Mouse (Mus musculus) frontal cortex, adult (tissue): ENCODE data around the gene Olfr427.
"Not testable (repeated sequence)": the region's sequence is repeated elsewhere in the genome, so short reads cannot be mapped to it uniquely, and the experiment has no call there.

ENCODE experiments used
- ATAC-seq: cut with Nextera tagmentation; 2 replicates; pipeline ENCODE4 v1.9.2; 2017; ENCODE audit warnings: mild to moderate bottlenecking, moderate library complexity, mixed read lengths; ENCODE audit not compliant: low TSS enrichment

Olfr427 gene

GRCm38 (mm10) chr1:174096591-174096990, at the start of gene Olfr427:
Olfr427 (plus strand) TSS chr1:174096891.
- ATAC-seq: no peak

GRCm38 (mm10) chr1:174048227-174048626, 48.5 kb upstream of the Olfr427 start:
- not testable (repeated sequence) for ATAC-seq

DNA sequence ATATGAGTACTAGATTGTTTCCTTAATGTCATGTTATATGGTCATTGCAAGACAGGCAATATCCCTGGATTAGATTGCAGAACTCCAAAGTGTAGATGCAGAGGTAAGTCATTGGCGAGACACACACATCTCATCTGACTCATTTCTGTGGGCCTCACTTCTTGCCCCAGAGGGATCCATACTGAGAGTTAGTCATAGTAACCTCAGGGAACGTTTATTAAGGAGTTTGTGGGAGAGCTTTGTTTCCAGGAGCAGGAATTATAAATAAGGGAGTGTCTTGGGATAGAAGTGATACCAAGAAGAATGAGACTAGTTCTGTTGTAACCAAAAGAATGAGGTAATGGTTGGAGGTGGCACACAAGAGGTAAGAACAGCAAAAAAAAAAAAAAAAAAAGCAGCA, 47.8 kb upstream of the Olfr427 start, which contains the start of gene Olfr432:
Olfr432 (plus strand) TSS at position 313 of the 400 bp plus-strand sequence.
- ATAC-seq: no peak

GRCm38 (mm10) chr1:174049357-174049756, 47.3 kb upstream of the Olfr427 start:
- ATAC-seq: not testable (repeated sequence)

- ATAC-seq: no peak
These were observed 46.2 kb upstream of the Olfr427 start for GRCm38 (mm10) chr1:174050532-174050931.

GRCm38 (mm10) chr1:174051515-174051914, 45.2 kb upstream of the Olfr427 start:
- ATAC-seq: no peak

DNA sequence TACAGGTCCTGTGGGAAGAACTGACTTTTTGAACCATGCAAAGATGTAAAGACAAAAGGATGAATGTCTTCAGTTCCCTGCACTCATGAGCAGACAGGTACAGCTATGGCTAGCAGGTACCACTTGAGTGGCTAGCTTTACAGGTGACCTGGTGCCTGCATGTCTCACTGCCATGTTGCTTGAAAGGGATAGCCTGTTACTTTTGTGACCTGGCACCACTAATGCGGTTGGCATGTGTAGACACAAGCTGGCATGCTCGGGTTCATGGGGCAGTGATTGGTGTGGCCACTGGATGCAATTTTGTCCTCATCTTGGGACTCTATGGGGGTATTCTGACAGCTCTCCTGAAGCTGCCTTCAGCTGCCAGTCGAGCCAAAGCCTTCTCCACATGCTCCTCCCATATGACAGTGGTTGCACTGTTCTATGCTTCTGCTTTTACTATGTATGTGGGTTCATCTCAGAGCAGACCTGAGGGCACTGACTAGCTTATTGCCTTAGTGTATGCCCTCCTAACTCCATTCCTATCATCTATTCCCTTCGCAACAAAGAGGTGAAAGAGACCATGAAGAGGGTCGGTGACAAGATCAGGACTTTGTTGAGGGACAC, 44.7 kb upstream of the Olfr427 start:
- no peak for ATAC-seq

DNA sequence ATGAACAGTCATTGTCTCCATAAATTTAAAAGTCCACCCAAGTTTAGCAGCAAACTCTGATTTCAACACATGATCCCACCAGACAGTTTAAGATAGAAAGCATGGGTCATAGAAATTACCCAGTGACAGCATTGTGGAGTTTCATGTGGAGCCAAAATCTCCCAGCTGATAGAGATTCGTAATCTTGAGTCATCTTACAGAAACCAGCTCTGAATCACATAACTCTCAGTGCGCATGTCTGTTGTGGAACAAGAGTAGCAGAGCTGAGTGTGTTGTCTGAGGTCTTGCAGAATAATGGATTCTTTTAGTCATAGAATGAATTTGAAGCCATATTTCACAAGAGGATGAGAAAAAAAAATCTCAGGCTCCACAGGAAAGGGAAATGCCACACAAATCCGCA, 43.7 kb upstream of the Olfr427 start:
- no peak; the same call in 1 of the 2 replicates for ATAC-seq

DNA sequence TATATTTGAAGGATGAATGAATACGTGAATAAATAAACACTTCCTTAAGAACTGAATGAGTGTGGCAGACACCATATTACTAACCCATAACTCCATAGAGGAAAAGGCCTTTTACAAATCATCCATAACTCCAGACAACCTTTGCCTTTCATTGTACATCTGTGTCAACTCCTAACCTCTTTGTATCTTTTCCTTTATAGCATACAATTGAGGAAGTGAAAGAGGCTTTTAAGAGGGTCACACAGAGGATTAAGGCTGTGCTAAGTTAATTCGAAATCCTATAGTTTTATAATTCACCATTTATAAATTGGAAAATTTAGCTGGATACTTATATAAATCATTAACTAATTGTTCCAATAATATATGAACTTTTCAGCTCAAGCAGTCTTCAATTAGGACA, 41.4 kb upstream of the Olfr427 start:
- ATAC-seq: no peak

GRCm38 (mm10) chr1:174066305-174066704, 30.4 kb upstream of the Olfr427 start, which contains the start of gene Olfr430:
Olfr430 (plus strand) TSS chr1:174066605.
- no peak for ATAC-seq

DNA sequence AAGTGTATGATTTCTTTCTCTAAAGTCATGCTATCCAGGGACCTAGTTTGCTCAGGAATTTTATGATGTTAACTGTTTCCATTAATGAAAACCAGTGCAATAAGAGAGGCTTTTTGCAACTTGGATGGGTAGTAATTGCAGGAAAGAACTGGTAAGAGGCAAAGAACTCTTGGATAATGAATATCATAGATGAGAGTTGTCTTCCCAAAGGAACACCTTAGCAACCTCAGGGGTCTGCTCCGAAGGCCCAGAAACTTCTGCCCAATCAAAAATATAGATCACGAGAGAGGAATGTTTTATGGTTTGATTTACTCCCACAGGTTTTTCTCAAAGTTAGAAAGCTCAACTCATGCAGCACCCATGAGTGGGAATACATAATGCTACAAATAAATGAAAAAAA, 12.7 kb upstream of the Olfr427 start, which contains the start of gene Olfr429:
Olfr429 (plus strand) TSS at position 301 of the 400 bp plus-strand sequence.
- no peak for ATAC-seq

DNA sequence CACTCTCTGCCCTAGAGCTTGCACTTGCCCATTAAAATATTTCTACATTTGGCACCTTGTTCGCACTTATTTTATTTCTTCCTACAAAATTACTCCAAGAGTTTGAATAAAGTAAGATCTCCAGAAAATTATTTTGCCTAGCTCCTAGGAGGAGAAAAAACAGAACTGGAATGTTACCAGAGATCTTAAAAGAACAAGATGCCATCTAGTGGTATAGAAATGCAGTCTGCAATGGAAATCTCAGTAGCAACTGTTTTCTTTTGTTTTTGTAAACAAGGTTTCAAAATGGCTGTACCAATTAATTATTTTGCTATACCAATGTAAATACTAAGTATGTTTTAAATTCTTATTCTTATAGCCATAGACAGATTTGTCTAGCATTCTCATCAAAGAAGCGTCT, 7.0 kb downstream of the Olfr427 start:
- peak; percentile 47; the same call in 1 of the 2 replicates for ATAC-seq

GRCm38 (mm10) chr1:174121062-174121461, 24.4 kb downstream of the Olfr427 start, which contains the start of gene Olfr231:
Olfr231 (minus strand) TSS chr1:174121162.
- no peak for ATAC-seq

- no peak for ATAC-seq
These were observed 34.5 kb downstream of the Olfr427 start, which contains the start of gene Olfr424 for GRCm38 (mm10) chr1:174131217-174131616. Olfr424 (plus strand) TSS chr1:174131517.

DNA sequence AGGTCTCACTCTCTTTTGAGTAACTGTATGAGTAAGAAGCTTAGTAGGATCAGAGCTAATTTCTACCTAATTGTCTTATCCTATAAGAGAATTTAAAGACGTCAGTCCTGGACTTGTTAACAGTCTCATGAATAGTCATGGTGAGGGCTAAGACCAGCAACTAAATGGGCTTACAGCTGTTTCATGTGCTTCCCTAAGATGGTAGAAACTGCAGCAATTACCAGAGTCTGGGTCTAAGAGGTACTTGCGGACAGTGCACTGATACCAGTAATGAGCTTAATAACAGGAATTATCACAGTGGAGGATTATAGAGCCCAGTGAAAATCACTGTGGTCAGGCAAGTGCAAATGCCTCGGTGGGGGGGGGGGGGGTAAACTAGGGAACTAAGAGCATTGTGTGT, 35.3 kb downstream of the Olfr427 start:
- ATAC-seq: no peak

DNA sequence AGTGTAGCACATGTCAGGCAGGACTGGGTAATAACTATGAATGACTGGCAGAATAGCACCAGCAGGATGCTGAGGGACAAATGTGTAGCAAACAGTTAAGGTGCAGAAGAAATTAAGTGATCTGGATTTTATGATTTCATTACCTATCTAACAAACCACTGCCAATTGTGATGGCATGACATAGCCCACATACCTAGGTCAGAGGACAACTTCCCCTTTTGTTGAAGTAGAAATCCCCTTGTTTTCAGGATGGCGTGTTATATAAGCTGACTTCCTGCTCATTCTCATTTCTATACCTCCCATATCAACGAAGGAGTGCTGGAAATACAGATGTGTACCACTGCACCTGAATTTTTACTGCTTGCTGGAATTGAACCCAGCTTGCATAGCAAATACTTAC, 44.7 kb downstream of the Olfr427 start:
- no peak for ATAC-seq

GRCm38 (mm10) chr1:174146696-174147095, 50.0 kb downstream of the Olfr427 start:
- no peak for ATAC-seq

GRCm38 (mm10) chr1:174149289-174149688, 52.6 kb downstream of the Olfr427 start:
- ATAC-seq: no peak
